Comparison of ENCODE assay signal across 21 mouse cellular contexts in genomic region chr5:111996806-111997205, GRCm38 (mm10).
DNase-seq lines count a peak whose midpoint lies in the region; ATAC-seq and TF ChIP-seq lines count a peak whose summit lies in the region.
"Had no signal": no experiment of that assay in that cellular context is flagged by ENCODE, and none has a peak within 500 bp of the region (broad histone marks: within the 10 kb centered on the region; RNA-seq: fewer than 3 reads in every experiment).

No protein-coding gene starts in this region.

- 0 out of 2 replicates have a peak, but pooled peaks cover 13% of the 10 kb centered on the region for H3K27me3 ChIP-seq in forebrain, embryonic 13.5 days
- H3K27me3 ChIP-seq in forebrain, embryonic 11.5 days (ENCODE audit: control insufficient read depth, insufficient read depth, low read length) = peaks cover 9% of the 10 kb centered on the region
- H3K27me3 ChIP-seq in forebrain, postnatal 0 days (ENCODE audit: insufficient read depth, low read length) = no peaks in the 10 kb centered on the region
- H3K27me3 ChIP-seq: hindbrain, embryonic 12.5 days had no signal

- H3K27ac ChIP-seq in forebrain, embryonic 13.5 days = peak overlapping the region; percentile 20; the same call in 1 of the 2 replicates
- no peak overlapping the region for H3K27ac ChIP-seq in forebrain, embryonic 11.5 days (ENCODE audit: low read depth, low read length)
- H3K27ac ChIP-seq in forebrain, postnatal 0 days (ENCODE audit: low read depth, low read length) = no peak overlapping the region
- H3K27ac ChIP-seq: heart, adult 2 months; hindbrain, embryonic 12.5 days had no signal

- 0 out of 2 replicates have a peak, but pooled peaks have one; percentile 36 for ATAC-seq in forebrain, embryonic 13.5 days
- no peak for ATAC-seq in forebrain, embryonic 11.5 days (replicated peaks; ENCODE audit: low FRiP score)
- peak; percentile 32; the same call in 1 of the 2 replicates for ATAC-seq in forebrain, postnatal 0 days
- ATAC-seq: activated CD4-positive, CD25-positive, alpha-beta regulatory T cell, adult 4 months; hindbrain, embryonic 16.5 days; inflammation-experienced regulatory T-cells, adult 6 months; intestine, embryonic 16.5 days had no signal

- H3K4me3 ChIP-seq in forebrain, embryonic 13.5 days = no peak overlapping the region
- no peak overlapping the region for H3K4me3 ChIP-seq in forebrain, embryonic 11.5 days (ENCODE audit: low read depth, low read length)
- H3K4me3 ChIP-seq in forebrain, postnatal 0 days (ENCODE audit: low read depth, low read length) = no peak overlapping the region
- H3K4me3 ChIP-seq: heart, adult 2 months; hindbrain, embryonic 12.5 days had no signal

- H3K9me3 ChIP-seq in forebrain, embryonic 13.5 days (replicated peaks) = no peaks in the 10 kb centered on the region
- H3K9me3 ChIP-seq in forebrain, embryonic 11.5 days (ENCODE audit: control insufficient read depth, low read length) = no peaks in the 10 kb centered on the region
- no peaks in the 10 kb centered on the region for H3K9me3 ChIP-seq in forebrain, postnatal 0 days (ENCODE audit: low read length)
- H3K9me3 ChIP-seq: hindbrain, embryonic 12.5 days had no signal

- peaks cover 31% of the 10 kb centered on the region for H3K4me1 ChIP-seq in forebrain, embryonic 13.5 days
- peaks cover 9% of the 10 kb centered on the region for H3K4me1 ChIP-seq in forebrain, embryonic 11.5 days (replicated peaks; ENCODE audit: control insufficient read depth, insufficient read depth, low read length)
- no peaks in the 10 kb centered on the region for H3K4me1 ChIP-seq in forebrain, postnatal 0 days (ENCODE audit: insufficient read depth)

- TF ChIP-seq CTCF in forebrain, postnatal 0 days (IDR thresholded peaks at IDR 0.05; ENCODE audit: low read depth) = no peak

- 38% methylated on average over 3 of the region's 3 CpGs for WGBS in forebrain, embryonic 13.5 days
- WGBS in forebrain, embryonic 11.5 days = 61% methylated on average over 3 of the region's 3 CpGs
- 51% methylated on average over 3 of the region's 3 CpGs for WGBS in forebrain, postnatal 0 days

- DNase-seq in forebrain, embryonic 11.5 days (ENCODE audit: low spot score) = no peak
- peak; percentile 58 for DNase-seq in heart, adult 11 months
- DNase-seq in heart, adult 9 months (ENCODE audit: low spot score in 2 of 2) = no peak
- peak; percentile 30 for DNase-seq in retina, postnatal 1 day
- no peak for DNase-seq in retina, embryonic 14.5 days (ENCODE audit: low spot score)
- DNase-seq in forebrain, postnatal 0 days = no peak
- DNase-seq in spleen, adult 18-20 months = no peak
- DNase-seq: adrenal gland, adult 8-10 months; adrenal gland, postnatal 25 days; cerebellum, adult 18-20 months; cerebellum, adult 9-10 months; cerebellum, postnatal 14 days; gastrocnemius, postnatal 25 days; heart, adult 2 months had no signal

- H3K36me3 ChIP-seq in forebrain, embryonic 13.5 days (ENCODE audit: poor library complexity, severe bottlenecking) = no peaks in the 10 kb centered on the region
- no peaks in the 10 kb centered on the region for H3K36me3 ChIP-seq in forebrain, embryonic 11.5 days (ENCODE audit: control insufficient read depth, insufficient read depth, low read length)
- no peaks in the 10 kb centered on the region for H3K36me3 ChIP-seq in forebrain, postnatal 0 days (ENCODE audit: insufficient read depth)
- H3K36me3 ChIP-seq: hindbrain, embryonic 12.5 days had no signal

- no peak overlapping the region for H3K9ac ChIP-seq in forebrain, embryonic 13.5 days
- no peak overlapping the region for H3K9ac ChIP-seq in forebrain, embryonic 11.5 days (ENCODE audit: low read length)
- H3K9ac ChIP-seq in forebrain, postnatal 0 days = no peak overlapping the region
- H3K9ac ChIP-seq: hindbrain, embryonic 12.5 days had no signal

- no peak overlapping the region for H3K4me2 ChIP-seq in forebrain, embryonic 13.5 days
- no peak overlapping the region for H3K4me2 ChIP-seq in forebrain, embryonic 11.5 days (ENCODE audit: low read depth, low read length, severe bottlenecking)
- no peak overlapping the region for H3K4me2 ChIP-seq in forebrain, postnatal 0 days (ENCODE audit: low read depth)
- H3K4me2 ChIP-seq: heart, embryonic 11.5 days; hindbrain, embryonic 12.5 days had no signal

Comparison
In these comparisons a context has a peak if more than half of its experiments do, and no peak if none do; other contexts are left out.
1. DNase-seq: peak in heart, adult 11 months (single experiment) and retina, postnatal 1 day (single experiment); none in forebrain, embryonic 11.5 days (single experiment), heart, adult 9 months (0 of 2), retina, embryonic 14.5 days (single experiment), forebrain, postnatal 0 days (single experiment) and spleen, adult 18-20 months (0 of 2).